Mouse (Mus musculus) intestine, embryonic 14.5 days (tissue): Measurements from ENCODE around the gene Nek2. TPM values are rescaled to one million over a fixed set of nuclear protein-coding genes. Genes with fewer than 3 reads are reported as not detected.

ENCODE experiments used
- ATAC-seq: fragments of 200-750 bp; cut with Nextera tagmentation; replicated peaks from 2 replicates; pipeline ENCODE4 v1.8.0; 2017; ENCODE audit warnings: low read depth, moderate number of reproducible peaks, moderate TSS enrichment, moderate library complexity; ENCODE audit not compliant: low FRiP score, low TSS enrichment
- DNase-seq: peaks from one replicate; pipeline ENCODE4 v3.0.0-alpha.2; 2018; ENCODE audit warnings: low spot score
- H3K27ac ChIP-seq: fragments of 300-500 bp; sonication (generic); 2 replicates; pipeline ENCODE4 v1.5.1; 2014; ENCODE audit warnings: low read depth, mild to moderate bottlenecking, control low read depth
- H3K27me3 ChIP-seq: fragments of 300-500 bp; sonication (generic); replicated peaks from 2 replicates; pipeline ENCODE4 v1.6.1; 2014; ENCODE audit warnings: low read length, control low read depth; ENCODE audit not compliant: control insufficient read depth, insufficient read depth
- H3K36me3 ChIP-seq: fragments of 300-500 bp; sonication (generic); 2 replicates; pipeline ENCODE4 v1.6.1; 2014; ENCODE audit warnings: low read length, control low read depth; ENCODE audit not compliant: control insufficient read depth, insufficient read depth
- H3K4me1 ChIP-seq: fragments of 300-500 bp; sonication (generic); replicated peaks from 2 replicates; pipeline ENCODE4 v1.6.1; 2014; ENCODE audit warnings: low read length, control low read depth, mixed read lengths; ENCODE audit not compliant: control insufficient read depth, insufficient read depth
- H3K4me2 ChIP-seq: fragments of 300-500 bp; sonication (generic); 2 replicates; pipeline ENCODE4 v1.6.1; 2014; ENCODE audit warnings: low read length
- H3K4me3 ChIP-seq: fragments of 300-500 bp; sonication (generic); 2 replicates; pipeline ENCODE4 v1.5.1; 2014; ENCODE audit warnings: low read depth, low read length, control low read depth, mixed read lengths
- H3K9ac ChIP-seq: fragments of 300-500 bp; sonication (generic); 2 replicates; pipeline ENCODE4 v1.6.1; 2014; ENCODE audit warnings: mild to moderate bottlenecking, low read length
- H3K9me3 ChIP-seq: fragments of 300-500 bp; sonication (generic); 2 replicates; pipeline ENCODE4 v1.6.1; 2016; ENCODE audit warnings: low read length, control low read depth; ENCODE audit not compliant: control insufficient read depth
- WGBS: fragments of 180-500 bp; shearing (Covaris S2); extraction: QIAGEN DNeasy Blood & Tissue Kit; methylation state at CpG from one replicate; pipeline ENCODE4 v1.1.7; 2014; 5-methylcytosine and 5-hydroxymethylcytosine counted together
- polyA plus RNA-seq: library from polyadenylated mRNA; unstranded; fragments of >200 nt; fragmentation: Nextera tagmentation; extraction: Ambion mirVana; gene quantifications from 2 replicates; pipeline ENCODE4 v1.2.1, GENCODE M21; 2014

The Nek2 gene
- polyA plus RNA-seq, 1 experiment from 2014 or later = 39.8 TPM

DNA sequence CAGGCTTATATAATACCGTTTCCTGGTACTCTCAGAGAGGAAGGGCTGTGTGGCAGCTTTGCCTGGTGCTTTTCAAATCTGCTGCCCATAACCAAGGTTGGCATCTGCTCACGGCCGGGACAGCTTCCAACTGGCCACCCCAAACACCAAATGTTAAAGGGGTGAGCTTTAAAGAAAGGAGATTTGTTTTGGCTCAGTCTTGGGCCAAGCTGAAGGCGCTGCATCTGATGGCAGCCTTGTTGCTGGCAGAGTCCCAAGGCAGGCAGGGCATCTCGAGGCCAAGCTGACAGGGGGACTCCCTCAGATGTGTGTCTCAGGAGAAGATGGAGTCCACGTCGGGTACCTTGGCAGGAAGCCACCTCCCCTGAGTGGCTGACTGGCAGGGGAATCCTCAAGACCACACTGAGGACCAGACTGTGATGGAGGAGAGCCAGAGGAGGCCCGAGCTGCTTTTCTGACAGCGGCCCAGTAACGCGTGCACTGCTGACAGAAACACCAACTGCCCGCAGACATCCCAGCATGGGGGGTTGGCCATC, 12.5 kb upstream of the Nek2 start:
- no peak for ATAC-seq
- Histone ChIP-seq H3K4me1 (no peaks in the 10 kb centered on the region), H3K9me3 (no peaks in the 10 kb centered on the region), H3K27me3 (no peaks in the 10 kb centered on the region), H3K4me2 (no peak overlapping the region), H3K4me3 (no peak overlapping the region), H3K27ac (no peak overlapping the region), H3K9ac (no peak overlapping the region), H3K36me3 (no peaks in the 10 kb centered on the region)
- 77% methylated on average over 12 of the region's 12 CpGs for WGBS
- DNase-seq = no peak

DNA sequence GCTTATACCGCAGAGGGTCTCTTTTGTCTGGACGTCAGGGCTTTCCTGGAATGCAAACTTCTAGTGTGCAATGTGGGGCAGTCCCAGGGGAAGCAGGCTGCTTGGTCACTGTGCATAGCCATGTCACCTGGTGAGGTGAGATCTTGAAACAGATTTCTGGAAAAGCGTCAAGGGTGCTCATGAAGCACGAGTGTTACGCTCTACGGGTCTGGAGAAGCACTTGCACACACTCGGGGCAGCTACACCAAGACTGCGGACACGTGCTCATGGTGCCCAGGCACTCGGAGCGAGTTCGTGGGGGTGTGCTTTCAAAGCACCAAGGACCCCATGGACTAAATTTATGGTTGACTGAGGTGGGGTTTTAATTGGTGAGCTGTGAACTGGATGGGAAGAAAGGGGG, 9.5 kb upstream of the Nek2 start:
- no peaks in the 10 kb centered on the region for H3K27me3 ChIP-seq
- DNase-seq = no peak
- no peak overlapping the region for H3K9ac ChIP-seq
- whole genome bisulfite sequencing = 89% methylated on average over 12 of the region's 12 CpGs
- H3K36me3 ChIP-seq = no peaks in the 10 kb centered on the region
- ATAC-seq = no peak
- no peaks in the 10 kb centered on the region for H3K4me1 ChIP-seq
- no peaks in the 10 kb centered on the region for H3K9me3 ChIP-seq
- no peak overlapping the region for H3K4me2 ChIP-seq
- H3K4me3 ChIP-seq = no peak overlapping the region
- no peak overlapping the region for H3K27ac ChIP-seq

DNA sequence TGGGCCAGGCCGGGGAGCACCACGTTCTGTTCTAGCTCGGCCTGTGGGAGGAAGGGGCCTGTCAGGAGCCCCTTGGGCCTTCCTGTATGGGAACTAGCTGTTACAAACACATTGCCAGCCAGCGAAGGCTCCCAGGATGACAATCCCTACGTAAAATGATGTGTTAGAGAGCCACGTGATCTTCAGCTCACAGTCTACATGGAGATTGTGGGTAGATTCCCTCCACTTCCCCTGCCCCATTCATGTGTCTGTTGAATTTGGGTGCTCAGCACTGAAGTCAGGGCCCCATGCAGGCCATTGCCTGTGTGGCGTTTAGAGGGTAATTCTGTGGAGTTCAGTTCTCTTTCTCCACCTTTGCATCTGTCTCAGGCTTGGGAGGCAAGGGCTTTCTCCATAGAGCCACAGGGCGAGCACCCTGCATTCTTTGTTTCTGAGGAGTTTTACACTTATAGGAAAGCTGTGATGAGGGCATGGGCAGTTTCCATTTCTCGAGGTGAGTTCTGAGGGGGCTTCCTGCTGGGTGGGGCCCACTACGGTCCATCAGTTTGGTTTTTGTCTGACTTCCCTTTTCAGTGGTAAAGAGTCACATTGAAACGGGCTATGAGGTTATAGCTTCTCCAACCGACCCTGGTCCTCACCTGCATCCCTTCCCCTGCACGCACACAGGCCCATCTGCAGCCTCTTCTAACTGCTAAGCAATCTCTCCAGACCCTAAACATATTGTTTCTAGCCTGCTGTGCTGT, 8.1 kb upstream of the Nek2 start:
- H3K36me3 ChIP-seq = no peaks in the 10 kb centered on the region
- H3K4me1 ChIP-seq = peaks cover 6% of the 10 kb centered on the region; the same call in 1 of the 2 replicates
- ATAC-seq (no peak), DNase-seq (no peak)
- H3K9ac ChIP-seq = no peak overlapping the region
- H3K4me2 ChIP-seq = no peak overlapping the region
- H3K4me3 ChIP-seq = no peak overlapping the region
- 82% methylated on average over 13 of the region's 13 CpGs for WGBS
- no peaks in the 10 kb centered on the region for H3K9me3 ChIP-seq
- H3K27ac ChIP-seq = no peak overlapping the region
- H3K27me3 ChIP-seq = no peaks in the 10 kb centered on the region

DNA sequence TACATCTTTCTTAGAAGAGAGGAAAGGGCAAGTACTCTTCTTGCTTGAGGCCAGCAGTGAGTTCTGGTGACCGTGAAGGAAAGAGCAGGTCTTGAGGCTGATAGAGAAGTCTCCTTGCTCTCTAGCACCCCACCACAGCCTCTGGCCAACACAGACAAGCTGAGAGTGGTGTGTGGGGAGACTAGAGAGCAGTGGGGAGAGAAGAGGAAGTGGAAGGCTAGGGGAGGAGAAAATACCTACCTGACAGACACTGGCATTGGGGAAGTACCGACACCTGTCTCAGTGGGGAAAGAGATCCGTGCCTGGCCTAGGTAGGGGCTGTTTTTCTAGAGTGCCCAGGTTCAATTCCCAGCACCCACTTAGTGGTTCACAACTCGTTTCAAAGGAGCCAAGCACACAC, 7.0 kb upstream of the Nek2 start:
- Histone ChIP-seq H3K9me3 (no peaks in the 10 kb centered on the region), H3K9ac (no peak overlapping the region), H3K36me3 (no peaks in the 10 kb centered on the region), H3K27me3 (no peaks in the 10 kb centered on the region), H3K4me3 (no peak overlapping the region), H3K27ac (no peak overlapping the region), H3K4me2 (no peak overlapping the region), H3K4me1 (peaks cover 6% of the 10 kb centered on the region; the same call in 1 of the 2 replicates)
- DNase-seq = no peak
- ATAC-seq = no peak
- 91% methylated on average over 4 of the region's 4 CpGs for WGBS

DNA sequence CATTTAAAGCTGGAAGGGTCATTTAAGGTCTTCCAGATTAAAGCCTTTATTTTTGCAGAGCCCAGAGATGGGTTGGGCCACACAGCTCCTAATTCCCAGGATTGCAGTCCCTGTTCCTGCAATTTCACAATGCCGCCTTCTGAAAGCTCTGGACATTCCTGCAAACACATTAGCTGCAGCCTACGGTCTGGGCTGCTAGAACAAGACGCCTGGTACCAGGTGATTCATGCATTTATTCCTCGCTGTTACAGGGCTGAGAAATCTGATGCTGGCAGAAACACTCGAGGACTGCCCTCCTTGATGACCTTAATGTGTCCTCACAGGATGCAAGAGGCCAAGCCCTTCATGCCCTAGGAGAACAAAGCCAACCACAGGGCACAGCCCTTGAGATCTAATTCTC, 6.3 kb upstream of the Nek2 start:
- H3K4me2 ChIP-seq = no peak overlapping the region
- ATAC-seq = no peak
- H3K4me1 ChIP-seq = peaks cover 6% of the 10 kb centered on the region; the same call in 1 of the 2 replicates
- H3K9me3 ChIP-seq = no peaks in the 10 kb centered on the region
- H3K9ac ChIP-seq = no peak overlapping the region
- H3K4me3 ChIP-seq = no peak overlapping the region
- no peak for DNase-seq
- 38% methylated on average over 5 of the region's 5 CpGs for WGBS
- H3K27ac ChIP-seq = no peak overlapping the region
- no peaks in the 10 kb centered on the region for H3K27me3 ChIP-seq
- no peaks in the 10 kb centered on the region for H3K36me3 ChIP-seq

DNA sequence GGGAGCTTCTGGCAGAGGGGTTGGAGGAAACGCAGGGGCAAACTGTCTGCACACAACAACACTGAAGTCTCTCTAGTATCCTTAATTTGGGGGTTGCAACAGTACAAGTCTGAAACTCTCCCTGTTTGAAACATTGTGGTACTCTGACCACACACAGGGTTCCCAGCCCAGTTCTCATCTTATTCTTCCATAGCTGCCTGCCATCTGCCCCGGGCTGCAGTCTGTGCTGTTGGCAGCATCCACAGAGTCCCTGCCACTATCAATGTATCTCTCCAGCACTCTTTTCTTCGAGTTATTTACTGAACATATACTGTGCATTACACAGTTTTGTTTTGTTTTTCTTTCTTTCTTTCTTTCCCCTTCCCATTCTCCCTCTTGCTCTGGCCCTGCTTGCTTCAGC, 4.6 kb upstream of the Nek2 start:
- H3K27me3 ChIP-seq = no peaks in the 10 kb centered on the region
- DNase-seq = no peak
- no peak overlapping the region for H3K4me2 ChIP-seq
- no peaks in the 10 kb centered on the region for H3K9me3 ChIP-seq
- H3K36me3 ChIP-seq = no peaks in the 10 kb centered on the region
- no peak overlapping the region for H3K9ac ChIP-seq
- peaks cover 12% of the 10 kb centered on the region; the same call in 1 of the 2 replicates for H3K4me1 ChIP-seq
- H3K4me3 ChIP-seq = no peak overlapping the region
- no peak overlapping the region for H3K27ac ChIP-seq
- no peak for ATAC-seq
- 67% methylated on average over 3 of the region's 3 CpGs for WGBS

DNA sequence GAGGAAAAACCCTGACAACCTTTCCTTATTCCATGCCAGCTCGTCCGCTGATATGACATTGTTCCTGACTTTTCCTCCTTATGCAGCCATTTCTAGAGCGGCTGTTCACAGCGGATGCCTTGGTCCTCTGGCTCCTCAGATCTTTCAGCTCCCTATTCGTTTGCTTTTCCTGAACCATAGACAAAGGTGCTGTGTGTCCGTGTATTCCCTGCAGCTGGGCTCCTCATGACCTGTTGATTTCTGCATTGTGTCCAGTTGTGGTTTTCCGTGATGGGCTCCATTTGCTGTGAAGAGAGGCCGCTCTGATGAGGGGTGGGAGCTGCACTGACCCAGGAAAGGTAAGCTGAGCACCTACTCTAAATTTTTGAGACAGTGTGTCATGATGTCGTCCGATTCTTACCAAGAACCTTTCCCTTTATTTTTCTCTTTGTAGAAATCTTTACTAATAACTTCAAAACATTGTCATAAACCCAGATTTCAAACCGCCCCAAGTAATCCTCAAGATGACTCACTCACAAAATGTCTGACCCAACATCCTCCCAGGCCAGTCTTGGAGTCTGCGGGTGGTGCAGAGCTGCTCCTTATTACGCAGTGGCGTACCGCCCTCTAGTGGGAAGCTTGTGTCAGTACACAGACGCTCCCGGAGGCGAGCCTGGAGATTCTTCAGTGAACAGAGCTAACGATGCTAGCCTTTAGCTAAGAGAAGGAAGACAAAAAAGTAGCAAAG, 3.7 kb upstream of the Nek2 start:
- H3K36me3 ChIP-seq = no peaks in the 10 kb centered on the region
- no peaks in the 10 kb centered on the region for H3K27me3 ChIP-seq
- 37% methylated on average over 19 of the region's 19 CpGs for WGBS
- DNase-seq (peak; percentile 89), ATAC-seq (peak; percentile 57)
- H3K4me1 ChIP-seq = peaks cover 19% of the 10 kb centered on the region
- H3K27ac ChIP-seq = no peak overlapping the region
- no peak overlapping the region for H3K9ac ChIP-seq
- H3K4me2 ChIP-seq = no peak overlapping the region
- no peak overlapping the region for H3K4me3 ChIP-seq
- H3K9me3 ChIP-seq = no peaks in the 10 kb centered on the region

DNA sequence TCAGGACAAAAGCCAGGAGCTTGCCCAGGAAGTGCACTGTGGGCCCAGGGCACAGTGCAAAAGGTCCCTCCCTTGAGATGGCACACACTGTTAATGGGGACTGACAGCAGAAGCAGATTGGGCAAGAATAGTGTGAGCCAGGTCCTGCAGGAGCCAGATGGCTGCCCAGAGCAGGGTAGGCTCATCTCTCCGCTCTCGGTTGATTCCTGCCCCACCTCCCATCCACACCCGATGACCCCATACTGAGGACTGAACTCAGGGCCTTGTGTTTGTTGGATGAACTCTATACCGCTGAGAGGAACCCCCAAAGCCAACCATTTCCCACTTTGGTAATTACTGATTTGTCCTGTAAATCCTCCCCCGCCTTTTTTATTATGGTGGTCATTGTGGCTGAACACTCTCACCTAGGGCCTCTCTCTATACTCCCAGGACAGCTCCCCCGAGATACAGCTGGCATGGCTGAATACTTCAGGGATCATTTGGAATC, 3.1 kb upstream of the Nek2 start:
- H3K9me3 ChIP-seq = no peaks in the 10 kb centered on the region
- no peak overlapping the region for H3K9ac ChIP-seq
- peaks cover 19% of the 10 kb centered on the region for H3K4me1 ChIP-seq
- ATAC-seq = no peak
- no peak overlapping the region for H3K27ac ChIP-seq
- no peak overlapping the region for H3K4me2 ChIP-seq
- DNase-seq = no peak
- H3K4me3 ChIP-seq = no peak overlapping the region
- no peaks in the 10 kb centered on the region for H3K27me3 ChIP-seq
- no peaks in the 10 kb centered on the region for H3K36me3 ChIP-seq
- WGBS = 37% methylated on average over 6 of the region's 6 CpGs
